Mouse (Mus musculus) cerebellum, adult 9-10 months (tissue): ENCODE measurements around the gene Sulf2.
A peak's percentile ranks its signal among the peaks of the same experiment; 100 is the strongest.

ENCODE experiments used
- DNase-seq: peaks from one replicate; pipeline ENCODE4 v3.0.0; 2022

Sulf2 gene

GRCm38 (mm10) chr2:166082661-166083060, 72.8 kb downstream of the Sulf2 start:
- DNase-seq: no peak

- peak; percentile 55 for DNase-seq
These were observed 73.3 kb downstream of the Sulf2 start for GRCm38 (mm10) chr2:166082193-166082592.

GRCm38 (mm10) chr2:166080967-166081750, 74.3 kb downstream of the Sulf2 start:
- DNase-seq: no peak

GRCm38 (mm10) chr2:166079961-166080885, 75.2 kb downstream of the Sulf2 start:
- DNase-seq: no peak

GRCm38 (mm10) chr2:166079231-166079630, 76.2 kb downstream of the Sulf2 start:
- no peak for DNase-seq

- DNase-seq: no peak
These were observed 78.1 kb downstream of the Sulf2 start for GRCm38 (mm10) chr2:166077371-166077770.

- DNase-seq: no peak
These were observed 81.1 kb downstream of the Sulf2 start for GRCm38 (mm10) chr2:166074322-166074721.

- no peak for DNase-seq
These were observed 82.4 kb downstream of the Sulf2 start for GRCm38 (mm10) chr2:166073082-166073481.

GRCm38 (mm10) chr2:166071889-166072288, 83.6 kb downstream of the Sulf2 start:
- no peak for DNase-seq

GRCm38 (mm10) chr2:166071481-166071880, 84.0 kb downstream of the Sulf2 start:
- no peak for DNase-seq

- DNase-seq: no peak
These were observed 85.7 kb downstream of the Sulf2 start for GRCm38 (mm10) chr2:166069738-166070137.

GRCm38 (mm10) chr2:166069164-166069563, 86.3 kb downstream of the Sulf2 start:
- no peak for DNase-seq

- no peak for DNase-seq
These were observed 87.2 kb downstream of the Sulf2 start for GRCm38 (mm10) chr2:166068261-166068660.

GRCm38 (mm10) chr2:166066434-166066833, 89.0 kb downstream of the Sulf2 start:
- DNase-seq: no peak

GRCm38 (mm10) chr2:166062431-166062830, 93.0 kb downstream of the Sulf2 start:
- DNase-seq: no peak

- no peak for DNase-seq
These were observed 93.5 kb downstream of the Sulf2 start for GRCm38 (mm10) chr2:166062008-166062407.

GRCm38 (mm10) chr2:166059684-166060423, 95.6 kb downstream of the Sulf2 start:
- no peak for DNase-seq

- no peak for DNase-seq
These were observed 101.4 kb downstream of the Sulf2 start for GRCm38 (mm10) chr2:166054002-166054539.

- DNase-seq: no peak
These were observed 103.5 kb downstream of the Sulf2 start for GRCm38 (mm10) chr2:166051966-166052365.

- no peak for DNase-seq
These were observed 104.0 kb downstream of the Sulf2 start for GRCm38 (mm10) chr2:166051421-166051820.

- no peak for DNase-seq
These were observed 106.6 kb downstream of the Sulf2 start for GRCm38 (mm10) chr2:166048852-166049251.

GRCm38 (mm10) chr2:166047931-166048330, 107.5 kb downstream of the Sulf2 start:
- no peak for DNase-seq
